Mouse (Mus musculus): ENCODE data around the gene Sowaha. TPM values are rescaled to one million over a fixed set of nuclear protein-coding genes. Genes with fewer than 3 reads are reported as not detected.

Gene Sowaha
- 0.17 and 0.23 TPM in 2 replicates for polyA plus RNA-seq (2015; fragmentation: Nextera tagmentation; extraction: Ambion mirVana)

DNA sequence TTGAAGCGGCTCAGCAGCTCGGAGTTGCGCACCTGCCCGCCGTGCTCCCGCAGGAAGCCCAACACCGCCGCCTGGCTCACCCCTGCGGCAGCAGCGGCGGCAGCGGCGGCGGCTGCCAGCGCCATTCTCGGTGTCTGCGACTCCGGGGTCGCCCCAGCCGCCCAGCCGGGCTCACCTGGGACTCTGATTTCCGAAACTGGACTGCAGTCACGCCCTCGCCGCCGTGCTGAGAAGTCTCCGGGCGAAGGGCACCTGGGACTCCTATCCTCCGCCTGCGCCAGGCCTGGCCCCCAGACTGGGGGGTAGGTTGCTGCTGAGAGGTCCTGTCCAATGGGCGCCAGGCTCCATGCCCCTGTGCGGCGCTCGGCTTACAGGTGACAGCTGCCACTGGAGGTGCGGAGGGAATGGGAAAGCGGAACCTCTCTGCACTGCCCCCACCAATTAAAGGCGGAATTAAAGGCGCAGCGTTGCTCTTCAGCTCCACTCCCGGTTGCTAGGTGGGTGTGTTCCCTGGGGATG lies at the start of gene Sowaha, which contains the start of gene Gm9945:
Gene Sowaha (minus strand): TSS at position 492 of the 519 bp plus-strand sequence.
Gene Gm9945 (plus strand): TSS at position 384 of the 519 bp plus-strand sequence.
- Histone ChIP-seq H3K27me3 (ENCODE audit: insufficient read depth, low read length) (peaks cover 64% of the 10 kb centered on the region), H3K4me1 (ENCODE audit: insufficient read depth, low read length) (peaks cover 16% of the 10 kb centered on the region), H3K9me3 (ENCODE audit: low read length) (peaks cover 5% of the 10 kb centered on the region), H3K36me3 (ENCODE audit: insufficient read depth, low read length) (no peaks in the 10 kb centered on the region), H3K4me3 (ENCODE audit: low read length) (peak within 1 kb of the TSS; percentile 44), H3K9ac (replicated peaks; ENCODE audit: low read length) (peak within 1 kb of the TSS; percentile 49), H3K27ac (ENCODE audit: low read length) (no peak within 1 kb of the TSS), H3K4me2 (replicated peaks; ENCODE audit: low read depth, low read length) (peak within 1 kb of the TSS; percentile 79)
- peak; percentile 64 for ATAC-seq (ENCODE audit: low FRiP score, low TSS enrichment)
- WGBS, result 4% methylated on average over 40 of the region's 40 CpGs

- H3K36me3 ChIP-seq (ENCODE audit: insufficient read depth, low read length), result peaks cover 10% of the 10 kb centered on the region
- H3K4me3 ChIP-seq (ENCODE audit: low read length), result no peak overlapping the region
- H3K9me3 ChIP-seq (ENCODE audit: low read length), result no peaks in the 10 kb centered on the region
- H3K4me1 ChIP-seq (ENCODE audit: insufficient read depth, low read length), result peaks cover 11% of the 10 kb centered on the region
- H3K27ac ChIP-seq (ENCODE audit: low read length), result no peak overlapping the region
- no peak; the same call in 1 of the 2 replicates for ATAC-seq (ENCODE audit: low FRiP score, low TSS enrichment)
- H3K4me2 ChIP-seq (replicated peaks; ENCODE audit: low read depth, low read length), result no peak overlapping the region
- no peak overlapping the region for H3K9ac ChIP-seq (replicated peaks; ENCODE audit: low read length)
- 50% methylated on average over 6 of the region's 6 CpGs for WGBS
- H3K27me3 ChIP-seq (ENCODE audit: insufficient read depth, low read length), result no peaks in the 10 kb centered on the region
Observed at GRCm38 (mm10) chr11:53529253-53529557, 49.1 kb upstream of the Sowaha start.

DNA sequence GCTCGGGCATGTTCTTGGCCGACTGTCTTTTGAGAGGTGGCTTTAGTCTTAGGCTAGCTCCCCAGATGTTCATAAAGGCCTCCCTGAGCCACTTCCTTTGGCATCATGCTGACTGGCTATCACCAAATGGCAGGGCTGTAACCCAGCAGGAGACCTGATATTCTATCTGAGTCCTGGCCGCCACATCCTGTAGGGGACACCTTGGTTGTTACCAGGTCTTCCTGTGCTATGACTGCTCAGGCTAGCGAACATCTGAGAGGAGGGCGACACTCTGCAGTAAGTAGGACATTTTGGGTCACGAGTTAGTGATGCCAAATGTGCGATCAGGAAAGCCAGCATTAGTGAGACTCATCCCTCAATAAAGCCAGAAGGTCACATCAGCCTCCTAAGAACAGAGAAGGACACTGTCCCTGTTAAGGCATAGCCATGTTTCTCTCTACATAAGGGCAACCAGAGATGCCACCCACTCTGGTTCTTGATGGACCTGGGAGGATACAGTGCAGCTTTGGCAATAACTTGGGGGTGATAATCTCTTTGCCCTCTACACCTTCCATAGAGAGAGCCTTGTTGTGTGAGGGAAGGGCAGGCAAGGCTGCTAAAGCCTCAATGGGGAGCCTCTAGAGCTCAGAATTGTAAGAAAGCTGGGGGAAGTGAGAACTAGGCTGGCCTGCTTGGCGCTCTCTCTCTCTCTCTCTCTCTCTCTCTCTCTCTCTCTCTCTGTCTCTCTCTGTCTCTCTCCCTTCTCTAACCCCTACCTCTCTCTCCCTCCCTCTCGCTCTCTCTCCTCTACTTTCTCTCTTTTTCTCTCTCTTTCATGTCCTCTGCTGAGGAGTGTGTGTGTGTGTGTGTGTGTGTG lies 48.6 kb upstream of the Sowaha start:
- WGBS, result 56% methylated on average over 9 of the region's 9 CpGs
- H3K4me1 ChIP-seq (ENCODE audit: insufficient read depth, low read length), result peaks cover 11% of the 10 kb centered on the region
- H3K4me2 ChIP-seq (replicated peaks; ENCODE audit: low read depth, low read length), result no peak overlapping the region
- H3K9me3 ChIP-seq (ENCODE audit: low read length), result no peaks in the 10 kb centered on the region
- no peak overlapping the region for H3K27ac ChIP-seq (ENCODE audit: low read length)
- peaks cover 6% of the 10 kb centered on the region for H3K36me3 ChIP-seq (ENCODE audit: insufficient read depth, low read length)
- no peak overlapping the region for H3K4me3 ChIP-seq (ENCODE audit: low read length)
- H3K9ac ChIP-seq (replicated peaks; ENCODE audit: low read length), result no peak overlapping the region
- ATAC-seq (ENCODE audit: low FRiP score, low TSS enrichment), result no peak
- H3K27me3 ChIP-seq (ENCODE audit: insufficient read depth, low read length), result no peaks in the 10 kb centered on the region

DNA sequence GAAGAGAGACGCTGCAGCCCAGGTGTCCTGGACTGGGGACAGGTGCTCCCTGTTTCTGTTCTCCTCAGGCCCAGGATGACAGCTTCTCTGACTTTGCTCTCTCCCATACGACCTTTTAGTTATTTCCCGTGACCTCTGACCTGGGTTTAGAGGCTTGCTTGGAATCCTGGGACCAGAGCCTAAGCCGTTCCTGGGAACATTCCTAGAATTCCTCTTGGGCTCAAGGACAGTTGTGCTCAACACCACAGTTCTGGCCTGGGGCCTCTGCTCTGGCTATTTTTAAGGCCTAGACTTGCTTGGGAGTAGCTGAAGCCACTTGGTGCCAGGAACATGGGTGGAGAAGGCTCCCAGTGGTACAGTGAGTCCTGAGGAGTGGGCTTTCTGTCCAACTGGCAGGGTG lies 45.4 kb upstream of the Sowaha start:
- Histone ChIP-seq H3K9me3 (ENCODE audit: low read length) (no peaks in the 10 kb centered on the region), H3K27ac (ENCODE audit: low read length) (no peak overlapping the region), H3K4me1 (ENCODE audit: insufficient read depth, low read length) (peaks cover 29% of the 10 kb centered on the region), H3K36me3 (ENCODE audit: insufficient read depth, low read length) (no peaks in the 10 kb centered on the region), H3K9ac (replicated peaks; ENCODE audit: low read length) (no peak overlapping the region), H3K27me3 (ENCODE audit: insufficient read depth, low read length) (no peaks in the 10 kb centered on the region), H3K4me2 (replicated peaks; ENCODE audit: low read depth, low read length) (no peak overlapping the region), H3K4me3 (ENCODE audit: low read length) (no peak overlapping the region)
- whole genome bisulfite sequencing, result 49% methylated on average over 4 of the region's 4 CpGs
- 0 out of 2 replicates have a peak, but pooled peaks have one; percentile 24 for ATAC-seq (ENCODE audit: low FRiP score, low TSS enrichment)

DNA sequence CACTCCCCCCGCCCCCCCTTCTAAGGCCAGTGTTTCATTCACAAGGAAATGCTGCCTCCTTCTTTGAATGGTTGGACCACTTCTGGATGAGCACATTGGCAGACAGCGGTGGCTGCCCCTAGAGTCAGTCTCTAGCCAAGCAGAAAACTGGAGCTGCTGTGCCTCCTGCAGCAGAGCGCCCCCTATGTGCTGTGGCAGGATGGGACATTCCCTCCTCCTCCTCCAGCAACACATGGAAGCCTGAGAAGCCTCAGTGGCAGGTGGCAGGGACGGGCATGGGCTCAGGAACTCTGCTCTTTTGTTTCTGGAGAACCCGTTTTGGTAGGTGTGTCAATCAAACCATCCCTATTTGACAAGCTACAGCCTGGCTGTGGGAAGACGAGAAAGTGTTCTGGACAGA lies 44.8 kb upstream of the Sowaha start:
- no peaks in the 10 kb centered on the region for H3K36me3 ChIP-seq (ENCODE audit: insufficient read depth, low read length)
- ATAC-seq (ENCODE audit: low FRiP score, low TSS enrichment), result no peak
- no peak overlapping the region for H3K4me2 ChIP-seq (replicated peaks; ENCODE audit: low read depth, low read length)
- H3K9me3 ChIP-seq (ENCODE audit: low read length), result no peaks in the 10 kb centered on the region
- H3K4me1 ChIP-seq (ENCODE audit: insufficient read depth, low read length), result peaks cover 31% of the 10 kb centered on the region
- H3K27ac ChIP-seq (ENCODE audit: low read length), result no peak overlapping the region
- no peaks in the 10 kb centered on the region for H3K27me3 ChIP-seq (ENCODE audit: insufficient read depth, low read length)
- no peak overlapping the region for H3K9ac ChIP-seq (replicated peaks; ENCODE audit: low read length)
- H3K4me3 ChIP-seq (ENCODE audit: low read length), result no peak overlapping the region
- 83% methylated on average over 6 of the region's 6 CpGs for WGBS

DNA sequence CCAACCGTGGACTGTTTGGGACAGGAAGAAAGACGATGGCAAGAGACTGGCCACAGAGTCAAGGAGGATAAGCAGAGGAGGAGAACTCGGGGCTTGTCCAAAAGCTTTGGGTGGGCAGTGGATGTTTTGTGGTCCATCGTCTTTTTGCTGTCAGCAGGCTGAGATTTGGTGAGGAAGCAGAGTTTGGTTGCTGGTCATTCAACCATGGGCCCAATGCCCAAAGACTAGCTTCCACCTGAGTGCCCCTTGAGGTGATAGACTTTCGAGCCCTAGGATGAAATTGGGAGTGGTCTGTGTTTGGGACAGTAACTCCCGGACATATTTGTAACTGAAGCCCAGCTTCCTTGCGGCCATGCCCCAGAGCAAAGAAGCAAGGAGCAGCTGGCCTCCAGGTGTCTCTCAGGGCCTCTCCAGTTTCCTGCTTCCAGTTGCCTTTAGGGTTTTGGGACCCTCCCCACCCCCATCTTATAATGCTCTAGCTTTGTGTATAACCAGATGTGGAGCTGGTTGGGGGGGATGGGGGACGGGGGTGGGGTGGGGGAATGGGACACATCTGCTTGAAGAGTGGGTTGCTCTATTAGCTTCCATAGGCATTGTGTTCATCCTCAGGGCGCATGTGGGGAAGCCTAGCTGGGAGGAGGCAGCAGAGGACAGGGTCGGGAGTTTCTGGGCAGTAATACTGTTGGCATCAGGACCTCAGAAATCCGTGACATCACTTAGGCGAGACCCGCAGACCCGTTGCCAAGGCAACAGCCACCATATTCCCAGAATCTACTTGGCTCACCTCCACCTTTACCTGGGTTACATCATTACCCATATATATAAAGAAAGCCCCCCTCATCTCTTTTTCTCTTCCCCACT lies 43.7 kb upstream of the Sowaha start:
- Histone ChIP-seq H3K27ac (ENCODE audit: low read length) (no peak overlapping the region), H3K9ac (replicated peaks; ENCODE audit: low read length) (no peak overlapping the region), H3K27me3 (ENCODE audit: insufficient read depth, low read length) (no peaks in the 10 kb centered on the region), H3K4me3 (ENCODE audit: low read length) (no peak overlapping the region), H3K4me2 (replicated peaks; ENCODE audit: low read depth, low read length) (no peak overlapping the region), H3K9me3 (ENCODE audit: low read length) (no peaks in the 10 kb centered on the region), H3K36me3 (ENCODE audit: insufficient read depth, low read length) (no peaks in the 10 kb centered on the region), H3K4me1 (ENCODE audit: insufficient read depth, low read length) (peaks cover 27% of the 10 kb centered on the region)
- ATAC-seq (ENCODE audit: low FRiP score, low TSS enrichment), result no peak
- 70% methylated on average over 14 of the region's 14 CpGs for WGBS

DNA sequence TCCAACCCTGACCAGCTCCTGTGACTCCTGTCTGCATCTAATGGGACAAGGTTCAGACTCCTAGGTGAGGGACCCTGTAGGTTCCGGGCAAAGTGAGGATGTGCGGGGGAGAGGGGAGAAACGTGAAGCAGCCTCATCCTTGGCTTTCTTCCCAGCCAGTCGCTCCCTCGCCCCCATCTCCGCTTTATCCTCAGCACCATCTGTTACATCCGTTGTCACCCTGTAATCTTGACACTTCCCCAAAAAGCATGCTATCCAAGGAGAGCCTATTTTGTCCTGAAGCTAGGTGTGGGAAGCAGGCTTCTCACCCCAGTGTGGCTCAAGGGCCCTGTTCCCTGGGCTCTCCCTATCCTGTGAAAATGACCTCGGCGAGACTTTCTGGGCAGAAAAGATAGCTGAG lies 42.9 kb upstream of the Sowaha start:
- Histone ChIP-seq H3K9me3 (ENCODE audit: low read length) (no peaks in the 10 kb centered on the region), H3K4me1 (ENCODE audit: insufficient read depth, low read length) (peaks cover 27% of the 10 kb centered on the region), H3K27ac (ENCODE audit: low read length) (no peak overlapping the region), H3K27me3 (ENCODE audit: insufficient read depth, low read length) (no peaks in the 10 kb centered on the region), H3K9ac (replicated peaks; ENCODE audit: low read length) (no peak overlapping the region), H3K4me3 (ENCODE audit: low read length) (no peak overlapping the region), H3K36me3 (ENCODE audit: insufficient read depth, low read length) (no peaks in the 10 kb centered on the region), H3K4me2 (replicated peaks; ENCODE audit: low read depth, low read length) (no peak overlapping the region)
- 35% methylated on average over 9 of the region's 9 CpGs for WGBS
- no peak for ATAC-seq (ENCODE audit: low FRiP score, low TSS enrichment)

DNA sequence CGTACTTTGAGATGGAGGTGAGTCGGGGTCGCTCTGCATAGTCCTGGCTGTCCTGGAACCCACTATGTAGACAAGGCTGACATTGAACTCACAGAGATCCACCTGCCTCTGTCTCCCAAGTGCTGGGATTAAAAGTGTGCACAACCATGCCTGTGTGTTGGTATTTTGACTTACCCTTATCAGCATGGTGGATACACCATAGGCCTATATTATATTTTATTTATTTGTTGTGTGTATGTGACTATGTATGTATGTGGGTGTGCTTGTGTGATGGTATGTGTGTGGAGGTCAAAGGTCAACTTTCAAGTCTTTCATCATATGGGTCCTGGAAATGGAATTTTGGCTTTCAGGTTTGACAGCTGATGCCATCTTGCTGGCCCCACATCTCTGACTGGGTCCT lies 42.3 kb upstream of the Sowaha start:
- no peaks in the 10 kb centered on the region for H3K9me3 ChIP-seq (ENCODE audit: low read length)
- WGBS, result 95% methylated on average over 3 of the region's 3 CpGs
- no peak overlapping the region for H3K4me3 ChIP-seq (ENCODE audit: low read length)
- no peaks in the 10 kb centered on the region for H3K36me3 ChIP-seq (ENCODE audit: insufficient read depth, low read length)
- H3K27ac ChIP-seq (ENCODE audit: low read length), result no peak overlapping the region
- no peak overlapping the region for H3K4me2 ChIP-seq (replicated peaks; ENCODE audit: low read depth, low read length)
- H3K27me3 ChIP-seq (ENCODE audit: insufficient read depth, low read length), result no peaks in the 10 kb centered on the region
- no peak for ATAC-seq (ENCODE audit: low FRiP score, low TSS enrichment)
- H3K4me1 ChIP-seq (ENCODE audit: insufficient read depth, low read length), result peaks cover 27% of the 10 kb centered on the region
- no peak overlapping the region for H3K9ac ChIP-seq (replicated peaks; ENCODE audit: low read length)

DNA sequence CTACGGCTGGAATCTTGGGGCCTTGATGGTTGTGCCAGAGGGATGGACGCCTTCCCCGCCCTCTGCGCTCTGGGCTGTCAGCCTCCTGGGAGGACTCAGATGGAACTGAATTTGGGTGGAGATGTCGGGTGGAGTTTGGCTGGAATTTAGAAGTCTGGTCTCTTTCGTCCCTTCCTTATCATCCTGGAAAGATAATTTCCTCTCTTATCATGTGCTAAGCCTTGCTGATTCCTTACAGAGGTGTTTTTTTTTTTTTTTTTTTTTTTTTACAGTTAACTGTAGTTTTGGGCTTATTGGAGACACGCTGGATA lies 41.7 kb upstream of the Sowaha start:
- Histone ChIP-seq H3K27ac (ENCODE audit: low read length) (no peak overlapping the region), H3K36me3 (ENCODE audit: insufficient read depth, low read length) (no peaks in the 10 kb centered on the region), H3K4me1 (ENCODE audit: insufficient read depth, low read length) (peaks cover 27% of the 10 kb centered on the region), H3K27me3 (ENCODE audit: insufficient read depth, low read length) (no peaks in the 10 kb centered on the region), H3K4me2 (replicated peaks; ENCODE audit: low read depth, low read length) (peak overlapping the region; percentile 67; the same call in 1 of the 2 replicates), H3K9ac (replicated peaks; ENCODE audit: low read length) (no peak overlapping the region), H3K4me3 (ENCODE audit: low read length) (no peak overlapping the region), H3K9me3 (ENCODE audit: low read length) (no peaks in the 10 kb centered on the region)
- ATAC-seq (ENCODE audit: low FRiP score, low TSS enrichment), result no peak
- 87% methylated on average over 7 of the region's 7 CpGs for WGBS
